Mouse (Mus musculus): Measurements from ENCODE around the gene Kcng4. TPM values are rescaled to one million over a fixed set of nuclear protein-coding genes. Genes with fewer than 3 reads are reported as not detected.
A peak's percentile ranks its signal among the peaks of the same experiment; 100 is the strongest.

The Kcng4 gene
- polyA plus RNA-seq, 1 experiment, result 1.9 TPM

DNA sequence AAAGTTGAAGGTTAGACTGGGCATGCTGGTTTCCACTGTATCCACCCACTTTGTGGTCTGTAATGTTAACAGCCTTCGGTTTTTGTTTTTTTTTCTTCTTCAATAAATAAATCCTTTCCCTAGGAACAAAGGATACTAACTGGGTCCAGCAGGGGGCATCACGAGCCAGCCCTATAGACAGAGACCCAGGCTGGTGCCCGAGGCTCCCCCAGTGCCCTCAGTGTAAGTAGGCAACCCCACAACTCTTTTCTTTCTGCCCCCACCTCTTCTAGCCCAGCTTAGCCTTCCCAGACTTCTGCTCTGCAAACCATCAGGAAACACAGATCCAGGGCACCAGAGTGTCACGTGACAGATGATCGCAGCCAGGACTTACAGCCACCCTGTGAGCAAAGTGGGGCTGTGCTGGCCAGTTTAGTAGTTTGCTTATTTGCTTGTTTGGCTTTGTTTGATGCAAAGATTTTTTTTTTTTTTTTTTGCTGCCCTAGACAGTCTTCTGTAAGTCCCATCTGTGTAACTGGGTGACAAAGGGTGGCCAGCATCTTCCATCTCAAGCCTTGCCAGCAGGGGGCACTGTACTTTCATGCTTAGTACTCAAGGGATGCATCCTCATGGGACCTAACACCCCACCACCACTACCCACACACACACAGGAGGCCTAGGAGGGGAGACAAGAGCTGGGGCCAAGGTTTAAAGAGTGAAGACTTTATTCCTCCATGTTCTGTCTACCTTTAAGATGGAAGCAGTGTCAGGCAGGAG lies 21.4 kb upstream of the Kcng4 start:
- H3K27ac ChIP-seq (replicated peaks; ENCODE audit: low read depth, low read length), result no peak overlapping the region
- H3K4me3 ChIP-seq (ENCODE audit: insufficient read depth, low read depth, low read length), result no peak overlapping the region
- H3K4me1 ChIP-seq (ENCODE audit: control insufficient read depth, insufficient read depth, insufficient read length, low read length), result no peaks in the 10 kb centered on the region

DNA sequence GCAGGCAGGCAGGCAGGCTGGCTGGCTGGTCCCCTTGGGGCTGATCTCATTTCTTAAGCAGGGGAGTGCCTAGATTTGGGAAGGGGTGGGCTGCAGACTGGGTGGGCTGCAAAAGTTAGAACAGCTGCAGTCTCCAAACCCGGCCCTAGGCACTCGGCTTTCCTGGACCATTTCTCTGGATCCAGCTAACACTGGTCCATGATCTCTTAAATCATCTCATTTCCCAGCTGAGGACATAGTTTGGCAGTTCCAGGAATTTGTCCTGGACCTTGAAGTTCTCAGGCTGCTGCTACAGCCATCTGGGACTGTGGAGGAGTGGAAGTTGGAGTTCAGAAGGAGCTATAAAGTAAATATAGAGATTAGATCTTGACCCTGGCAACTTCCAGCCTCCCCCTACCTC lies 15.8 kb upstream of the Kcng4 start:
- no peaks in the 10 kb centered on the region for H3K4me1 ChIP-seq (ENCODE audit: control insufficient read depth, insufficient read depth, insufficient read length, low read length)
- no peak overlapping the region for H3K4me3 ChIP-seq (ENCODE audit: insufficient read depth, low read depth, low read length)
- no peak overlapping the region for H3K27ac ChIP-seq (replicated peaks; ENCODE audit: low read depth, low read length)

DNA sequence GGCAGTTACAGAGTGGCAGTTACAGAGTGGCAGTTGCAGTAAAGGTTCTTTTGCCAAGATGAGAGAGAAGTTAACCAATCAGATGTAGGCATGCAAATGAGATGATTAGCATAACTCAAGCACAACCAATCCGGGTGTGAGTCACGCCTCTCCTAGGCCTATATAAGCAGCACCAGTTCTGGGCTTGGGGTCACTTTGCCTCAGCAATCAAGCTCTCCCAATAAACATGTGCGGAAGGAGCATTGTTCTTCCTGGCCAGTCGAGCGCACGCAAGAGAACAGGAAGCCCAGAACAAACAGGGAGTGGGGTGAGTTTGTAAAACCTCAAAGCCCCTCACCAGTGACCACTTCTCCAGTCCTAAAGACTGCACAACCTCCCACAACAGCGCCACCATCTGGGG lies 11.4 kb upstream of the Kcng4 start:
- H3K4me1 ChIP-seq (ENCODE audit: control insufficient read depth, insufficient read depth, insufficient read length, low read length), result no peaks in the 10 kb centered on the region
- H3K4me3 ChIP-seq (ENCODE audit: insufficient read depth, low read depth, low read length), result no peak overlapping the region
- no peak overlapping the region for H3K27ac ChIP-seq (replicated peaks; ENCODE audit: low read depth, low read length)

DNA sequence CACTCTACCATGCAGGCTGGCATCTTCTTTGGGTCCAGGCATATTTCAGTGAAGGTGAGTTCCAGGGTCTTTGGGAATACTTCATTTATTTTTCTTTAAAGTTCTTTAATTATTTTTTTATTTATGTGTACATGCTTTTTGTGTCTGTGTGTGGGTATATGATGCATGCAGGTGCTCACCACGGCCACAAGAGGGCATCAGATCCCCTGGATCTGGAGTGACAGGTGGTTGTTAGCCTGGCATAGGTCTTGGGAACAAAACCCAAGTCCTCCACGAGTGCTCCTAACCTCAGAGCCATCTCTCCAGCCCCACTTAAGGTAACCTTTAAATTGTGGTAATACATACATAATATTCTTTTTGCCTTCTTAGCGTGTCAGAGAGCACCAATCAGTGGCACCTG lies 10.7 kb upstream of the Kcng4 start:
- H3K27ac ChIP-seq (replicated peaks; ENCODE audit: low read depth, low read length), result no peak overlapping the region
- no peak overlapping the region for H3K4me3 ChIP-seq (ENCODE audit: insufficient read depth, low read depth, low read length)
- H3K4me1 ChIP-seq (ENCODE audit: control insufficient read depth, insufficient read depth, insufficient read length, low read length), result no peaks in the 10 kb centered on the region

DNA sequence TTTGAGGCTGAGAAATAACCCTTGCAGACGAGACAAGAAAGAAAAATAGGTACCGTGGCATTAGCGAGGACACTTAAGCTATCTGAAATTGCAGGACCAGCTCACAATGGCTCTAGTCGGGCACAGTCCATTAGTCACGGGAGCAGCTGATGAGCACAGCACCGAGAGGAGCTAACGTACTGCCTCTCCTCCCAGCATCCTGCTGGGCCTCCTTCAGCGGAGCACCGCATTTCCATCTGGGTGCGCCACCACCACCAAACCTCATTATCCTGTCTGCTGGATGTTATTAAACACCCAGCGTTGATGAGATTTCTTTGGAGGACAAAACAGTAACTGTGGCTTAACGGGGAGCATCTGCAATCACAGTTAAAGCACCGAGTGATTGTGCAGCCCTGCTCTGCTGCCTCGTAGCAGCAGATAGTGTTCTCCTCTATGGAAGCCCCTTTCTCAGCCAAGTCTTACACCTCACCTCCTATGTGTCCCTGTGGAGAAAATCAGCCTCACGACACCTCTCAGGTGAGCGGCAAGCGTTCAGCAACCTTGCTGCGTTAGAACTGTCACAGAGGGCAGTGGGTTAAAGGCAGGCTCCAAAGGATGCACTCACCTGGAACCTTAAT lies 9.6 kb upstream of the Kcng4 start:
- Histone ChIP-seq H3K4me1 (ENCODE audit: control insufficient read depth, insufficient read depth, insufficient read length, low read length) (no peaks in the 10 kb centered on the region), H3K4me3 (ENCODE audit: insufficient read depth, low read depth, low read length) (no peak overlapping the region), H3K27ac (replicated peaks; ENCODE audit: low read depth, low read length) (no peak overlapping the region)

DNA sequence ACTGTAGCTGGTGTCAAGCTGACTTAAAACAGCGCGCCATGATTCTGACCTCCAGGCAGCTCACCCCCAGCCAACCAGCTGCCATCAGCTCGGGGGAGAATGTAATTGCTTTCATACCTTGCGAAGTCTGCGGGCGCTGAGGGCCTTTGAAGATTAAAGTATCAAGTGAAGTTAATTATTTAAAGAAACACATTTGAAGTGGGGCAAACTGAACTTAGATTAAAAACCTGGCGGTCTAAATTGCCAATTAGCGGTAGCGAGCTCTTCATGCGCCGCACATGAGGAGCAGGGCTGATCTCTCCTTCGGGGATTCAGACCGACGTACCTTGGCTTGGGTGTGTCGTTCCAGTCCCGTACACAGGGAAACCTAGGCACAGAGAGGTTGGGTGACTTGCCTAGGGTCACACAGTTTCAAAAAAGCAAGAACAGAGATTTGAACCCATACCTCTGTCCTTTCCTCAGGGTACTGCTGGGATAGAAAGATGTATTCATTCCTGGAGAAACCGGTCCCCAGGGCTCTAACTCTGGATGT lies 9.0 kb upstream of the Kcng4 start:
- Histone ChIP-seq H3K4me1 (ENCODE audit: control insufficient read depth, insufficient read depth, insufficient read length, low read length) (no peaks in the 10 kb centered on the region), H3K27ac (replicated peaks; ENCODE audit: low read depth, low read length) (no peak overlapping the region), H3K4me3 (ENCODE audit: insufficient read depth, low read depth, low read length) (no peak overlapping the region)

DNA sequence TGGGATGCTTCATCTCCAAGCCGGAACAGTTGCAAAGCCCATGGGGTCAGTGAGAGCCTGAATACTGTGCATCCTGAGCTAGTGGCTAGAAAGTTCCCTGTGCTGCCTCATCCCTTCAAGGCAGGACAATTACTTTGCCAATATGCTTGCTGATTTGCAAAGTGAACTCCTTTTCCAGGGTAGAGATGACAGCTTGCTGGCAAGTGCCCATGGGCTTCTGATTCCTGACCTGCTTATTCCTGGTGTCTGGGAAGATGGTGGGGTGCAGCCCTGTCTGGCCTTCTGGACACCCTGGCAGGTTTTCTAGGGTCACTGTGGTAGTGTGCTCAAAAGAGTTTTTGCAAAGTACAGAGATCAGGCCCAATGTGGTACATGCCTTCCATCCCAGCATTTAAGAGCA lies 7.5 kb upstream of the Kcng4 start:
- no peak overlapping the region for H3K4me3 ChIP-seq (ENCODE audit: insufficient read depth, low read depth, low read length)
- H3K27ac ChIP-seq (replicated peaks; ENCODE audit: low read depth, low read length), result no peak overlapping the region
- H3K4me1 ChIP-seq (ENCODE audit: control insufficient read depth, insufficient read depth, insufficient read length, low read length), result no peaks in the 10 kb centered on the region

DNA sequence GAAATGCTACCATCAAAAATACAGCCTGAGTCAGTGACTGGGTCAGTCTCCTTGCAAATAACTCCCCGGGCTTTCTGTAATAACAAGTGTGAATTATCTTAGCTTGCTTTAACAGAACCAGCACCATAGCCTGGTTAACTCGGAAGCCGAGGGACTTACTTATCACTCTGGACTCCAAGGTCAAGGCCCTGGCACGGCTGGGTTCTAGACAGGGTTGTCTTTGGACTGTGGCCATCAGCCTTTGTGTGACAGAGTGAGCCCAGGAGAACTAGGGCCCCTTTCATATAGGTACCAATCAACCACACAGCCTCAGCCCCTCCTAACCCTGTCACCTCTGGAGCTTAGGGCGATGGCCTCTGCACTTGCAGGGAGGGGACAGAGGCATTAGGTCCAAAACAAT lies 5.6 kb upstream of the Kcng4 start:
- Histone ChIP-seq H3K27ac (replicated peaks; ENCODE audit: low read depth, low read length) (no peak overlapping the region), H3K4me3 (ENCODE audit: insufficient read depth, low read depth, low read length) (no peak overlapping the region), H3K4me1 (ENCODE audit: control insufficient read depth, insufficient read depth, insufficient read length, low read length) (0 out of 2 replicates have a peak, but pooled peaks cover 6% of the 10 kb centered on the region)

DNA sequence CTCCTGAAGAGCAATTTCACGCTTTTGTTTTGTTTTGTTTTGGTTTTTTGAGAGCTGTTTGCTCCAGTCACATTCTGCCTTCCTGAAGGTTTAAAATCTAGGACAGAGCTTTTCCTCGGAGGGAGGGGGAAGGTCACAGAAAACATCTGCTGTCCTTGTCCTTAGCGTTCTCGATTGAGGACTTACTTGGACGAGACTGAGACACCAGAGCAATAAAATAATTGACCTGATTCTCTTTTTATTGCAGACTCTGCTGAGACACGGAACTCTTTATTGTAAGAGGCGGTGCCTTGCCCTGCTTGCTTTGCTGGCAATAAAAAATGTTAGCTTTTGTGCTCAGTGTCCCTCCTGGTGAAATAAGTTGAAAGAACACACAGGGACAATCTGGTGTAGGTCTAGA lies 4.3 kb upstream of the Kcng4 start:
- no peak overlapping the region for H3K27ac ChIP-seq (replicated peaks; ENCODE audit: low read depth, low read length)
- peaks cover 14% of the 10 kb centered on the region for H3K4me1 ChIP-seq (ENCODE audit: control insufficient read depth, insufficient read depth, insufficient read length, low read length)
- H3K4me3 ChIP-seq (ENCODE audit: insufficient read depth, low read depth, low read length), result no peak overlapping the region

DNA sequence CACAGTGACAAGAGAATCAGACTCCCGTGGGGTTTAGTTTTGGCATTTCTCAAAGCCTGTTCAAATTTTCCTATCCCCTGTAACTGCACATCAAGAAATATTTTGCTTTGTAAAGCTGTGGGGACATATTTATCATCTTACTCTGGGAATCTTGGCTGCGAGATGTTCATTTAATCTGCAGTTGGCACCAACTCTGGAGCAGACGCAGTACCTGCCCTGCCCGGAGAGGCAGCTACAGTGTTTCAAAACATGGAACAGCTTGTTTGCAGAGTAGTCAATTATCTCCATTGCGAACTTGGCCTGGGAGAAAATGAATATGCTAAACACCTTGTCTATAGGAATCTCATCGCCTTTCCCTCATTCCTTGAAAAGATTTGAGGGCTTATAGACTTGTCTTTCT lies 2.8 kb upstream of the Kcng4 start:
- H3K4me1 ChIP-seq (ENCODE audit: control insufficient read depth, insufficient read depth, insufficient read length, low read length), result peaks cover 17% of the 10 kb centered on the region
- H3K27ac ChIP-seq (replicated peaks; ENCODE audit: low read depth, low read length), result no peak overlapping the region
- no peak overlapping the region for H3K4me3 ChIP-seq (ENCODE audit: insufficient read depth, low read depth, low read length)

DNA sequence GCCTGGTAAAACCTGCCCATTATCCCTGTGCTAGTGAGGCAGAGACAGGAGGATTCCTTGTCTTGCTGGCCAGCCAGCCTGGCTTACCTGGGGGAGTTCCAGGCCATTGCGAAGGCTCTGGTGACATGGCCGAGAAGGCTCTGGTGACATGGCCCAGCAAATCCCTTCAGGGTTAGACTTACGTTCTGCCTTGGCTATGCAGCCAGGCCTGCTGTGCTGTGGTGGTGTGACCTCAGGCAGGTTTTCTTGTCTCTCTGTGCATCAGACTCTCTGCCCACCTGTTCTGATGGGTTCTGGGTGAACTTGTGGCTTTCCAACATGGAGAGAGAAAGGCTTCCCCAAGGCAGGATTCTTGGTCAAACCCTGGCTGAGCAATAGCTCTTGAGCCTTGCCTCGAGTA lies 1.9 kb upstream of the Kcng4 start:
- Histone ChIP-seq H3K27ac (replicated peaks; ENCODE audit: low read depth, low read length) (peak overlapping the region; percentile 56), H3K4me3 (ENCODE audit: insufficient read depth, low read depth, low read length) (no peak overlapping the region), H3K4me1 (ENCODE audit: control insufficient read depth, insufficient read depth, insufficient read length, low read length) (peaks cover 17% of the 10 kb centered on the region)

DNA sequence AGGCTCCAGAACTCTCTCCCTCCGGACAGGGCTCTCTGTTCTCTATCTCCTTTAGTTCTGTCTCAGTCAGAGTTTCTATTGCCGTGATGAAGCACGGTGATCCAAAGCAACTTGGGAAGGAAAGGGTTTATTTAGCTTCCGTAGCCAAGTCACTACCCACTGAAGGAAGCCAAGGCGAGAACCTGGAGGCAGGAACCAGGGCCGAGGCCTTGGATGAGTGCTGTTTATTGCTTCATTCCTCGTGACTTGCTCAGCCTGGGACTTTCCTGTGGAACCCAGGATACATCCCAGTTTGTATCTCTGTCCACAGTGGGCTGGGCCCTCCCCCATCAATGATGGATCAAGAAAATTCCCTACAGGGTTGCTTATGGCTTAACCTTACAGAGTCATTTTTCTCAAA lies 1.3 kb upstream of the Kcng4 start:
- Histone ChIP-seq H3K4me1 (ENCODE audit: control insufficient read depth, insufficient read depth, insufficient read length, low read length) (peaks cover 17% of the 10 kb centered on the region), H3K27ac (replicated peaks; ENCODE audit: low read depth, low read length) (peak overlapping the region; percentile 56), H3K4me3 (ENCODE audit: insufficient read depth, low read depth, low read length) (no peak overlapping the region)

DNA sequence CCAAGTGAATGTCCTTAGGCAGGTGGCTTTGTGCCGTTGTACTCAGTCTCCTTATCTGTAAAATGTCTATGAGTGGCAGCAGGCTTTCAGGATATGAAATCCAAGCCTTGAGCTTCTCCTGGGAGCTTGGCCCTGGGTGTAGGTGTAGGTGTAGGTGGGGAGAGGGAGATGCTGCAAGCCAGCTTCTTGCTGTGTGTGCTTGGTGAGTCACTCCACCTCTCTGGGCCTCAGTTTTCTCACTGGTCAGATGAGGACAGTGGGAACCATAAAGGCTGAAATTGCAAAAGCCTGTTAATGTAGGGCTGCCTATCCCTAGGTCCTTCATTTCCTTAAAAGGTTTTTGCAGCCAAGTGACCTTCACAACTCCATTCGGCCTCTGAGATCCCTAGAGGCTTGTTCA lies 478 bp upstream of the Kcng4 start:
- Histone ChIP-seq H3K4me3 (ENCODE audit: insufficient read depth, low read depth, low read length) (no peak overlapping the region), H3K4me1 (ENCODE audit: control insufficient read depth, insufficient read depth, insufficient read length, low read length) (peaks cover 17% of the 10 kb centered on the region), H3K27ac (replicated peaks; ENCODE audit: low read depth, low read length) (0 out of 2 replicates have a peak overlapping the region, but pooled peaks have one; percentile 6)

DNA sequence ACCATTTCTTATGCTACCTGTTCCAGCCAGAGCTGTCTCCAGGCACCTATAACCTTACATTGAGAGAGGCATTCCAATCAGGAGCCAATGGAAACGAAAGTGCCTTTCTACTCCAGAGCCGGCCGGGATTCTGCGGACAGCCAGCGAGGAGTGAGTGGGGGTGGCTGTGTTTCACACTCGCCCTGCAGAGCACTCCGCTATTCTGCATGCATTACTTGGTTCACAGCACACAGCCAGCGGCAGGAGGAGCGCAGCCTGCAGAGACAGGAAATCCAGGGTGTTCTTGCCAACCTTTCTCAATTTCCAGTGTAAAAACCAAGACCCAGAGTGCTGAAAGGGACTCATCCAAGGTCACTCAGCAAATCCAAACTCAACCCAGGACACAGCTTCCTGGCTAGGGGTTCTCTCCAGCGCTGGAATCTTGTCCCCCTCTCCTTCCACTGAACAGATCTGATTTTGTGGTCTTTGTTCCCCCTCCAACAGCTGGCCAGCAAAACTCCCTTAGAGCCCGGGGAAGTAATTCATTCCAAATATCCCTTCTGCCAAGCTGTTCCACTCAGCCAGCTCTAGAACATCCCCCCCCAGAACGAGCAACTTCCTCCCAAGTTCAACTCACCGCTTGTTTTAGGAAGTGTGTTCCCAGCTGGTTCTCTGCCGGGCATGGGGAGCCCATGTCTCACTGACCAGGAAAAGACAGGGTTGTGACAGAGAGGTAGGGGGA lies 704 bp downstream of the Kcng4 start:
- Histone ChIP-seq H3K4me3 (ENCODE audit: insufficient read depth, low read depth, low read length) (no peak overlapping the region), H3K27ac (replicated peaks; ENCODE audit: low read depth, low read length) (no peak overlapping the region), H3K4me1 (ENCODE audit: control insufficient read depth, insufficient read depth, insufficient read length, low read length) (peaks cover 17% of the 10 kb centered on the region)

DNA sequence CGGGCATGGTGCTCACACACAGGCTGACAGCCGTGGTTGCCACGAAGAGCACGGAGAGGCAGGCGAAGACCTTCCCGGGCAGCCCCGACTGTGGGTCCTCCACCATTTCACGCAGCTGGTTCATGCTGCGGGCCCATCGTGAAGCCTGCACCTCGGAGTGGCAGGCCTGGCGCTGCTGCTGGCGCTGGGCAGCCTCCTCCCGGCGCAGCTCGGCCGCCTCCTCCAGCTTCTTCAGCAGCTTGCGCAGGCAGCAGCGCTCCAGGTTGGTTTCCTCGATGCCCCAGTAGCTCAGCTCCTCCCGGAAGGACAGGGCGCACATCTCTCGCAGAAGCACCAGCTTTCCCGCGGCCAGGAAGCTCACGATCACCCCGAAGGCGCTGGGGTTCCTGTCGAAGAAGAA lies 2.6 kb downstream of the Kcng4 start:
- H3K4me1 ChIP-seq (ENCODE audit: control insufficient read depth, insufficient read depth, insufficient read length, low read length), result peaks cover 17% of the 10 kb centered on the region
- H3K4me3 ChIP-seq (ENCODE audit: insufficient read depth, low read depth, low read length), result no peak overlapping the region
- no peak overlapping the region for H3K27ac ChIP-seq (replicated peaks; ENCODE audit: low read depth, low read length)
